Mouse (Mus musculus): ENCODE measurements around the gene Rbbp8nl.

Rbbp8nl gene

DNA sequence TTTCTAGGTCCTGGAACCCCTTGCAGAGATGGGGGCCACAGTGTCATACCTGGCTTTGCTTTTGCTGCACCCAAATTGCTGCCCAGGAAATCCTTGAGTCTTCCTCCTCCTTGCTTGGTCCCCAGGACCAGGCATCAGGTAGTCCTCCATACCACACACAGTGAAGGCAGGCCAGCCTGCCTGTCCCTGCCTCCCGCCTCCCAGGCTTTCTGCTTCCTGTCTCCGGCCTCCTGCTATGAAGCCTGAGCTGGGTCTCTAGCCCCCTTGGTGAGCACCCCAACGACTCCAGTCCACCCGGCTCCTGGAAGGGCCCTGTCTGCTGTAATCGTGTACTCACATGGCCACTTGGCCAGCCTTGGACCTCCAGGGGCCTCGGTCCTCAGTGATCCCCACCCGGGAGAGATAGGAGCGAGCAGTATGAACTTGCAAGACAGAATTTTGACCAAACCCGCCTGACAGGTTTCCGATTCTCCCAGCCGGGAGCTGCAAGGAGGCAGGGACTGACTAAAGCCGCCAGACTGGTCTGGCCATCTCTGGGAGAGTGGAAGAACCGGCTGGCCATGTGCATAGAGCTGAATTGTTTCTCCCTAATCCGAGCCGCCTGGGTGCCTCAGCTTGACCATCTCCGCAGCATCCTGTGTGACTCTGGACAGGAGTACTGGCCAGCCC lies at the start of gene Rbbp8nl:
Gene Rbbp8nl (minus strand): TSS at position 440 of the 669 bp plus-strand sequence.
- DNase-seq, result no peak

DNA sequence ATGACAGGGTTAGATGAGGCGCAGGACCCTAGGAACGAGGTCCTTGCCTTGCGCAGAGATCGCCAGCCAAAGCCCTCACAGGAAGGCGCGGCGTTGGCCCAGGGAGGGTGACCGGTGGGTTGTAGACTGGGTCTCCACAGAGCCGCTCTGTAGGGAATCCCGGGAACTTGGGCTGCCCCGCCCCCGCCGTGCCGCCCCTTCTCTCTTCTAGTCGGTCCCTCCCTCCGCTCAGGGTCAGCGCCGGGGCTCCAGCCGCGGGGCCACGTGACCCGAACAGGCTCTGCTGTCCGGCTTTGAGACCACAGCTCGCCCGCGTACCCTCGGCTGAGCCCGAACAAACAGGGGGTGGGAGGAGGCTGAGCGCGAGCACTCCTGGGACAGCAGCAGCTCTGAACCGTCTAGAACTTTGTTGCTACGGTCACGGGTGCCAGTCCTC lies 44.9 kb upstream of the Rbbp8nl start, which contains the start of gene Gata5:
Gene Gata5 (minus strand): TSS at position 149 of the 436 bp plus-strand sequence.
- no peak for DNase-seq

DNA sequence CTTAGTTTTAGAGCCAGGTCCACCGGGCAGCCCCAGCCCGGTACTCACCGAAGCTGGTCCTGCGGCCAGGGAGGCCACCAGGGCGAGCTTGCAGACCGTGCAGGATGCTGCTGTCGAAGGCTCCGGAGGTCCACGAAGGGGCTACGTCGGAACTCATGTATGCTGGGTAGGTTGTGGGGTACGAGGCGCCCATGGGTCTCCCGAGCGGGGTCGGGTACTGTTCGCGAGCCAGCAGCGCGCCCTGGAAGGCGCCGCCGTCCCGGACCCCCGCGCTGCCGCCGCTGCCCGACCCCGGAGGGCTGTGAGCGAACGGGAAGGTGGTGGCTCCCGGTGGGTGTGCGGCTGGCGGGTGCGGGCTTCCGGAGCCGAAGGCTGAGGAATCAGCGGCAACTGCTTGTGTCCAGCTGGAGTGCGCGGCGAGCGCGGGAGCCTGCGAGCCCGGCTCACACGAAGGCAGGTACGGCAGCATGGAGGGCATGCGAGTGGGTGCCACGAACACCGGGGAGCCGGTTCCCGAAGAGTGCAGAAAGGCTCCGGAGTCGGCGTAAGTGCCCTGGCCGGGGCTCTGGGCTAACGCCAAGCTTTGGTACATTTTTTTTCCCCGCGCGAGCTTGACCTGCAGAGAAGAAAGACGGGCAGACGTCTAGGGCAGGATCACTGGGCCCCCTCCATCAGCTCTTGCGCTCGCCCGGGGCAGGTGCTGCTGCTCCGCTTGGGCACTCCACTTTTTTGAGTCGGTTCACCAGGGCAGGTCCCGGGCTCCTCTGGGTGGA lies 44.3 kb upstream of the Rbbp8nl start:
- DNase-seq, result no peak

DNA sequence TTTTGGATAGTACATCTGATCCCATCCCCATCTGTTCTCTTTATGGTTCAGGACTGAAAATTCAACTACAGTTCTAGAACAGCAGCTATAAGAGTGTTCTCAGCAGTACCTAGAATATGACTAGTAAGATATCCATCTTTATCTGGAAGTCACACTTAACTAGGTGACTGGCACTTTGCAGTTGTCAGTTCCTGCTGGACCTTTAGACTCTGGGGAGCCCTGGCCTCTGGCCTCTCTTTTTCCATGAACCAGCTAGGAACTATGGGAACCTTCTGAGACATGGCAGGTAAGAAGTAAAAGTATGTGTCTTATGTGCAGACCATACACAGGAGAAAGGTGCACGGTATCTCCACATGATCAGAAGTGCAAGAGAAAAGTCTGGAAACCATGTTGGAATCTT lies 39.8 kb upstream of the Rbbp8nl start:
- DNase-seq, result no peak

DNA sequence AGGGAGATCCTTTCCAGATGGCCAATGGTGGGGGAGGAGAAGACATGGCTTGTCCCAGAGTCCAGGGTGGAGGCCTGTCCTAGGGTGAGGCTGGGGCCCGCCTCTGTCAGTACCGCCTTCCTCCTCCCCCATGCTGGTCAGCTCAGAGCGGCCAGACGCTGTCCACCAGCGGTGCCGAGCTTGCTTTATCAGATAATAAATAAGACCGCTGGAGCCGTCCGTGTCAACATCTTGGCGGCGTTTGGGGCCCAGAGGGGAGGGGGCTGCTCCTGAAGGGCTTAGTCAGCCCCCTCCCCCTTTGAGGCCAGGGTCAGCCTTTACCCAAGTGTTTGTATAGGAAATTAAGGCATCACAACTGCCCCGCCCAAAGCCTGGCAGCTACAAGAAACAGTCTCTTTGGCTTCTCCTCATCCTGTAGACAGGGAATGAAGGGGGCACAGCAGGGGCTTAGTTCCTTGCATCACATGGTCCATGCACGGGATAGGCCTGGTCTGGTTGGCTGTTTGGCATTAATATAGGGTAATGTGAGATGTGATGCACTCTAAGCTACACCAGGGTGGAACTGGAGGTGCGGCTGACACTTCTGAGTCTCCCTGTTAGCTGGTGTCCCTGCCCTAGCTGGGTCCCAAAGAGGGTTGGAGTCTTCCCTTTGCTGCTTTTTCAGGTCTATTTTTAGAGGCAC lies 33.1 kb upstream of the Rbbp8nl start:
- no peak for DNase-seq

DNA sequence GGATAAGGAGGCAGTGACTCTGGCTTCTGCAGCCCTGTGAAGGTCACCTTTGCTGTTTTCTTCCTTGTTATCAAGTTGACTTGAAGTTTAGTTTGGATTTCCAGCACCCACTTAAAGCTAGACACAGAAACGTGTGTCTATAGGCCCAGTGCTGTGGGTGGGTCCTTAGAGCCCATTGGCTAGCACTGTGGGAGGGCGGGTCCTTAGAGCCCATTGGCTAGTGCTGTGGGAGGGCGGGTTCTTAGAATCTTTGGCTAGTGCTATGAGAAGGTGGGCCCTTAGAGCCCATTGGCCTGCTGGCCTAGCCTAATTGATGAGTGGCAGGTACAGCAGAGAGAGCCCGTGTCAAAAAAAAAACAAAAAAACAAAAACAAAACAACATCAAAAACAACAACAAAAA lies 30.5 kb upstream of the Rbbp8nl start:
- DNase-seq, result no peak

DNA sequence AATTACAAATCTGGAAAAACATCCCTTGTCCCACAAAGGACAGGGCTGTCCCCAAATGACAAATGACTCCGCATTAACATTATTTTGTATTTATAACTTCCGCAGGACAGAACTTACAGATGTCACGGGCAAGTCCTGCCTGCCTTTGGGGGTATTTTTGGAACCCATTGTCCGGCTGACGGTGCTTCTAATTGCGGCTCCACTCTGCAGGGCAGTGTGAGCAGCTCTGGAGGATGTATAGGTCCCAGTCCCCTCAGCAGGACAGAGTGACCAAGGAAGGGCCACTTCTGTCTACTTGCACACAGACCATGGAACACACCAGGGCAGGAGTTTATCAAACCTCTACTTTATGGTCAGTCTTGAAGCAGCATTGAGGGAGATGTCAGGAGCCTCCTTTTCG lies 27.9 kb upstream of the Rbbp8nl start:
- DNase-seq, result no peak

DNA sequence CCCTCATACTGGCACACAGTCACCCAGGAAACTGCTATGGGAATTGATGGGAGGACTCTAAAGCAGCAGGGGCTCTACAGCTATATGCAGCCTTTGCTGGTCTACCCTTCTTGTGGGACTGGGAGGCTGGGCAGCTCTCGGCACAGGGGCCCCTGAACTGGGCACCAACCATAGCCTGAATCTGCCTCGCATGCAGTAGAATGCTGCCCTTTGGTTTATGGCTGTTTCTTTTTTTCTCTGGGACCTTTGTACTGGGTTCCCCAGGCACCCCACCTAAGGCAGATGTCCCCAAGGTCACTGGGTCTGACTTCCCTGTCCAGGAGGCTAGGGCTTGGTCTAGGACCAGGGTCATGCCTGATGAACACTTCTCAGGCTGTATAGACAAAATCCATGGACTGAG lies 24.6 kb upstream of the Rbbp8nl start:
- no peak for DNase-seq

DNA sequence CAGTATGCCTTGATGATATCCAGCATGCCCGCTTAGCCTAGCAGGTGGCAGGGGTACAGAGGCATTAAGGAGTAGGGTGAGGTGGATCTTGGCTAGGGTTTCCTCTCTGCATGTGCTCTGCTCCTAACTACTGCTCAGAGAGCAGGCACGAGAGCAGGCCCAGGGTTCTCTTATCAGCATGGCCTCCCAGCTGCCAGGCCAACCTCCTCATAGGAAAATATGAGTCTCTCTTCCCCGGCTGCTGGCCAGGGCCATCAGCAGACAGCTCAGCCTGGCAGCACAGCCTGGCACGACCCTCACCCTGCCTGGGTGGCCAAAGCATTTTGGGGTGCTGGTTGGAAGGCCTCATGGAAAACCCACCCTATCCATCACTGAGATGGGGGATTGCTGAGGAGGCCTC lies 21.5 kb upstream of the Rbbp8nl start:
- no peak for DNase-seq

DNA sequence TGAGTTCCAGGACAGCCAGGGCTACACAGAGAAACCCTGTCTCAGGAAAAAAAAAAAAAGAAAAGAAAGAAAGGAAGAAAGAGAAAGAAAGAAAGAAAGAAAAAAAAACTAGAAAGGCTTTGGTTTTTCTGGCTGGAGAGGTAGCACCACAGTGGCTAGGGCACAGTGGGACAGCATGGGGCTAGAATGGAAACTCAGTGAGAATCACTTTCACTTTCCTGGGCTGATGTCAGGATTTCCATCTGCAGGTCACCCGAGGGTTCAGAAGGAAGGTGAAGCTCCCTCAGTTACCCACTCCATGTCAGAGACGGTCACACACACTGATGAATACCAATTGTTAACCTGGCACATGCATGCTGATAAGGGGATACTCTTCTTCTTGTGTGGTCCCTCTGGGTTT lies 18.0 kb upstream of the Rbbp8nl start:
- no peak for DNase-seq

DNA sequence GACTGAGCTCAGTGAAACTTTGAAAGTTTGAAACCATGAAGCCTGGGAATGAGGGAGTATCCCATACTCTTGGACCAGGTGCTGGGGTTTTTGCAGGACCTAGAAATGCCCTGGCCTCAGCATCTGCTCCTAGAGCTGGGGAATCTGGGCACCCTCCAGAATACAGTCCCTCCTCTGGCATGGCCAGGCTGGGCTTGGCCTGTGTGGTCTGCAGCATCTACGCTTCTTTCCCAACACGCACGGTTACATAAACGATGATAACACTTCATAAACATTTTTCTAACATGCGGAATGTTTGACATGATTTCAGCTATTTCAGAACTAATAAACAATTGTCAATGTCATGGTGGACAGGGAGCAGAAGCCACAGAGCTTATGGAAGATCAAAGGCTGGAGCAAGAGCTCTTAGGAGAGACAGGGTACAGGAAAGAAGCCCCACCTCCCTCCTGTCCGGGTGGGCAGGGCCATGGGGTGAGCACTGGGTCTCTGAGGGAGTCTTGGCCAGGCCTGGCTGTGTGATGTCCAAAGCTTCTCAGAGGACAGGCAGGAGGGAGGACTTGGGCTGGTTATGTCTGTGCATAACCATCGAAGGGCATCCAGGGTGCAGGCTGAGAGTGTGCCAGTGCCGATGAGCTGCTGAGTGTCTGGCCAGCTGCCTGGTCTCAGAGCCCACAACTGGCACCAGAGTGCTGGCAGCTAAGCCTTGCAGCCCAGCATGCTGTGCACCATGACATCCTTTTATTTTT lies 16.9 kb upstream of the Rbbp8nl start:
- peak; percentile 3 for DNase-seq

DNA sequence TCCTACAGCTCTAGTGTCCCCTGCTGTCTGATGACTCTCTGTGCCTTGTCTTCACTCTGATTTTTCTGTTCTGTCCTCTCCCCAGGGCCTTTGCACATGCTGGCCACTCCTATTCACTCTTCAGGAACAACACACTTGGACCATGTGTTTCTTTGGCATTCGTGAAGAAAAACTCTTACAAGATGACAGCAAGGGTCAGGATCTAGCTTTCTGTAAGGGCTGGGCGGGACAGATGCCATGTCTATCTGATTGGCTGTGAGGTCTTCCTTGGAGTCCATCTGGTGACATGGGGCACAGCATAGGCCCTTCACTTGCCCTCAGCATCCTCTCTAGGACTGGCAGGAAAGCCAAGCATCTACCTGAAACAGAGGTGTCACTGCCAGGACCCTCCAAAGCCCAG lies 16.3 kb upstream of the Rbbp8nl start:
- no peak for DNase-seq

DNA sequence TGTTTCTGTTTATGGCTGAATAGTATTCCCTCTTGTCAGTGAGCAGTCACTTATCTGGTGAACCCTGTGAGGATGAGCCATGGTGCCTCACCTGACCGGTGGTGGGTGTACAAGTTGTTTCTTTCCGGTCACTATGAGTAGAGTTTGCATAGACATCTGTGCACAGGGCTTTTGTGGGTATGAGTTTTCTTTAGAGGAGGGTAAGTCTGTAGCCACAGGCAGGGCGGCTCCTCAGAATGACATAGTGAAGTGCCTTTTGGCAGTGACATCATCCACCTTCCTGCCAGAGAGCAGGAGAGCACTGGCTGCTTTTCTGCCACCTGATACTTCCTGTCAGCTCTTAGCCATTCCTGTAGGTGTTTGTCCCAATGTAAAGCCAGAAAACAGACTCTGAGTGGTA lies 15.8 kb upstream of the Rbbp8nl start:
- no peak for DNase-seq

DNA sequence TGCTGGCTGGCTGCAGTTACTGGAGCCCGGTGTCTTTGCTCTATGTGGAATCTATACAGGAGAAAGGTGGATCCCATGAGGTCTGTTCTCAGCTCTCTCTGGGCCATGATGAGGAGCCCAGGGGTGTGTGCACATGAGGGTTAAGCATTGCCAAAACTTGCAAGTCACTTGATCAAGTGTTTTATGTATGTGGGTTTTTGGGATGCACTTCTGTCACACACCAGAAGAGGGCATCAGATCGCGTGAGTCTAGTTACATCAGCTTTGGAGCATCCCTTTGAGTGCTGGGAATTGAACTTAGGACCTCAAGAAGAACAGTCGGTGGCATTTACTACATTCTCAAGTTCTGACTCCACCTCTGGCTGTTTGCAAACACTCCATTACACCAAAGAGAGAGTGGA lies 14.9 kb upstream of the Rbbp8nl start:
- no peak for DNase-seq

DNA sequence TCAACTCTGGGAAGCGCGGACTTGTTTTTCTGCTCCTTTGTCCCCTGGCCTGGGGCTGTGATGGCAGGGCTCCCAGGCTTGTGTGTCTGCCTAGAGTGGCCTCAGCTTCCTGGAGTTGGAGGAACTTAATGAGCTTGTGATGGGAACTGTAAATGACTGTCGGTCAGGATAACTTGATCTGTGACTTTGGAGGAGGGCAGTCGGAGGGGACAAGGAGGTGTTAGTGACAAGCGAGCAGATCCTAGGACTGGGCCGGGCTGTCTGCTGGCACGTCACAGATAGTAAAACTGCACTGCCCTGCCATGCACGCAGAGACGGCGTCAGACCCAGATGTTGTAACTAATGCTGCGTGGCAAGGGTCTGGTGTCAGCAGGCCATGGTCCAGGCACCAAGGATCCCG lies 13.8 kb upstream of the Rbbp8nl start:
- no peak for DNase-seq

DNA sequence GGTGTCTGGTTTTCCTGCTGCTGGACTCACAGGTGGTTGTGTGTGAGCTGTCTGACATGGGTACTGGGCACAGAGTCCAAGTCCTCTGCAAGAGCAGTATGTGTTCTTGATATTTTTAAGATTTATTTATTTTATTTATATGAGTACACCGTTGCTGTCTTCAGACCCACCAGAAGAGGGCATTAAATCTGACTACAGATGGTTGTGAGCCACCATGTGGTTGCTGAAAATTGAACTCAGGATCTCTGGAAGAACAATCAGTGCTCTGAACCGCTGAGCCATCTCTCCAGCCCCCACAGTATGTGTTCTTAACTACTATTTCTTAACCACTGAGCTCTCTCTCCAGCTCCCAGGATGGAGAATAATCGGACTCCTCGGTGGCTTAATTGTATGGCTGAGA lies 12.5 kb upstream of the Rbbp8nl start:
- no peak for DNase-seq

DNA sequence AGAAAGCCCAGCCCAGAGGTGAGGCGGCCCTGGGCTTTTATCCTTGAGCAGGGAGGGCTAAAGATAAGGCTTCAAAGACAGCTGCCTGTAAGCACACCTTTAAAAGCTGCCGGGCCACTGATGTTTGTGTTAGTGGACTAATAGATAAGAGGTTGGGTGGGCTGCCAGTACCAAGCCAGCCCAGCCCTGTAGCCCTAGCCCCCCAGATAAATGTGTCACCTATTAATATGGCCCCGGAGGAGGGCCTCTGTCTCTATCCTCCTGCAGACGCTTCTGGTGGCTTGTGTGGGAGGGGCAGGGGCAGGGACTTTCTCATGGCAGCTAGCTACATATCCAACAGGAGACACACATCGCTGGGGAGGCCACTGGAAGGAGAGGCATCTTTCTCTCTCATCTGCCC lies 11.1 kb upstream of the Rbbp8nl start:
- DNase-seq, result no peak

DNA sequence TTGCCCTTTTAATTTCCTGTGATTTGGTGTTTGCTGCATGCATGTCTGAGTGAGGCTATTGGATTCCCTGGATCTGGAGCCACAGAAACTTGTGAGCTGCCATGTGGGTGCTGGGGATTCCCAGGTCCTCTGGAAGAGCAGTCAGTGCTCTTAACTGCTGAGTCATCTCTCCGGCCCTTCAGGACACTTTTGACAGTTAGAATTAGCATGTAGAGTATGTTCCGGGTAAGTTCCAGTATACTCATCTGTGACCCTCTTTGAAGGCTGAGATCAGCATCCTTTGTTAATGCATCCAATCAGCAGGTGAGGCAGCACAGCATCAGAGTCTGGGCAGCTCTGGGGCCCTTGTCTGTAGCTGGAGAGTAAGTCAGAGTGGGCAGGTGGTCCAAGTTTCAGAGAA lies 10.6 kb upstream of the Rbbp8nl start:
- no peak for DNase-seq

DNA sequence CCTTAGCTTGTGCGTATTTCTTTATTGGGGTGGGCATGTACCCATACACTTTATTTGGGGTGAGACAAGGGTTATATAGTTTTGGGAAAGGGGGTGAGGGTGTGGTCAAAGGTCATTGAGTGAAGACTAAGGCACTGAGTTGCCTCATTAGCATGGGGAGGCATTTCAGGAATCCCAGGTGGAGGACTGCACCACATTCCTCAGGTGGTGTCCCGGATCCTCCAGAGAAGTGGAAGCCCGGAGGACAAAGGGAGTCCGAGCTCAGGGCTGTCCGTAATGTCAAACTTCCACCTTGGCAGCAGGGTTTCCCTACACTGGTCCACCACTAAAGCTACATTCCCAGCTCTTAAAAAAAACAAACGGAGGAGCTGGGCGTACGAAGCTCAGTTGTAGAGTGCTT lies 3.2 kb upstream of the Rbbp8nl start:
- no peak for DNase-seq

DNA sequence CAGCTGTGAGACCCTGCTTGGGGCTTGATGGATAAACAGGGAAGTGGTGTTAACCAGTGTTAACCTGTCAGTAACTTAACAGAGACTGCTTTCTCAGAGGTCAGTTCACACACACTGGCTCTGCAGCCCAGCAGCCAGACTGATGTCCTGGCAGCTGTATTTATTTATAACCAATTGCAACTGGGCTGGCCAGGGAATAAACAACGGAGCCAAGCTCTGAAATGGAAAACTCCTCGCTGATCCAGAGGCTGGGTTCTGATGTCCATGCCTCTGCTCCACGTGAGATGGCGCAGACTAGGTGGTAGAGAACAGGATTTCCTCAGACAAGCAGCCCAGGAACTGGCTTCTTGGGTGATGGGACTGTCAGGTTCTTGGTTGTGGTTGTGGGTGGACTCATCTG lies 2.3 kb upstream of the Rbbp8nl start:
- DNase-seq, result no peak

DNA sequence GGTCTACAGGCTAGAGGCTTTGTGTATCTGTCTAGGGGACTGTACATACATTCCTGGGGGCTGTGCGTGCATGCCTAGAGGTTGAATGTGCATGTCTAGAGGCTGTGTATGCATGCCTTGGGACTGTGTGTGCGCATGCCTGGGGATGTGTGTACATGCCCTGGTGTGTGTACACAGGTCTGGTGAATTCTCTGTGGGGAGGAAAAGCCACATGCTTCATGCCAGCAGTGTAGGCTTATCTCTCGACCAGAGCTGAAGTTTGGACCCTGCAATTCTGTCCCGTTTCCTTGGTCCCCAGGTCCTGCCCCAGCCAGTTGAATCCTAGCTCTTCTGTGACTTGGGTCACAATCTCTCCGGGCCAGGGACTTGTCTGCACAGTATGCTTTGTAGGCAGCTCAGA lies 1.9 kb upstream of the Rbbp8nl start:
- no peak for DNase-seq

DNA sequence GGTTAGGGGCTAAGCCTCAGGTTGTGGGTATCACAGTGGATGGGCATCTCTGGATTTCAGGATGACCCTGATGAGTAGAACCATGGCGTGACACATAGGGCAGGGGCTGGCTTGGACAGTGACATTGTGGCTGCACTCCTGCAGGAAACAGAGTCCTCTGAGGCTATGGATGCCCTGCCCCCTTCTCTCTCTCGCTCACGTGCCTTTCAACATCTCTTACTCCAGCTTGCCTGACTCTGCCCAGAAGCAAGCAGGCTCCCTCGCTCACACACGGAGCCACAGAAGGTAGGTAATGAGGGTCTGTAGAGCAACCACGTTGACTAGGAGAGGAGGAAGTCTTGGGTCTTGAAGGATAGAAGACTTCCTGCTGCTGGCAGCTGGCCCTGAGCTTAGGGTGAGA lies 824 bp upstream of the Rbbp8nl start:
- no peak for DNase-seq

DNA sequence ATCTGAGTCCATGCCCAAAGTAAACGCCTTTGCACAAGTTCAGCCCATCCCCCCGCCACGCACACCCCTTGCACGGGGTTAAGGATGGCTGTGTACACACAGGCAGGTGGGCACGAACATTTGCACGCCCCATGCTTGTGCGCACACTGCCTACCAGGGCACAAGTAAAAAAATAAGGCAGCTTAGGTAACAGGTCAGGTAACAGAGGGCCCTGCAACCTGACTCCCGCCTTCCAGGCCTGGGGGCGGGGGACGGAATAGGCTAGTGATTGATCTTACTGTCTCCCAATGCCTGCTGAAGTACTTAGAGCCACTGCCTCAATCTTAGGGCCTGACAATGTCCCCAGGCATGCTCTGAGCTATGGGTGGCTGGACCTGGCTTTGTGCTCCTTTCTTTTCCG lies 713 bp downstream of the Rbbp8nl start:
- no peak for DNase-seq

All from cerebellum, adult 8-10 months (tissue).